Mouse (Mus musculus) thymus, adult 2 months (tissue): ENCODE measurements at regions not wholly inside any gene's neighbourhood (a gene's known extent, or its start where the extent isn't known, plus 50 kb on each side); places are given as distances from the start of the nearest gene placed in this dataset.

Source experiments
- DNase-seq: peaks from one replicate; pipeline ENCODE4 v3.0.0; 2021
- H3K27ac ChIP-seq: fragments of 200-500 bp; 2 replicates; pipeline ENCODE4 v1.5.1; 2012; ENCODE audit warnings: low read length, control low read depth; ENCODE audit not compliant: control insufficient read depth, insufficient read depth
- H3K27me3 ChIP-seq: fragments of 200-500 bp; 2 replicates; pipeline ENCODE4 v1.6.1; 2012; ENCODE audit warnings: mild to moderate bottlenecking, low read length, moderate library complexity, mixed read lengths; ENCODE audit not compliant: control insufficient read depth, insufficient read depth
- H3K36me3 ChIP-seq: fragments of 200-500 bp; 2 replicates; pipeline ENCODE4 v1.6.1; 2012; ENCODE audit warnings: mild to moderate bottlenecking, low read length, moderate library complexity; ENCODE audit not compliant: control insufficient read depth, insufficient read depth
- H3K4me1 ChIP-seq: fragments of 200-500 bp; replicated peaks from 2 replicates; pipeline ENCODE4 v1.6.1; 2012; ENCODE audit warnings: low read length; ENCODE audit not compliant: control insufficient read depth, insufficient read depth
- H3K4me3 ChIP-seq: fragments of 200-500 bp; 2 replicates; pipeline ENCODE4 v1.5.1; 2012; ENCODE audit warnings: mild to moderate bottlenecking, low read length, control low read depth, moderate library complexity; ENCODE audit not compliant: control insufficient read depth, insufficient read depth
- CTCF ChIP-seq: fragments of 200-500 bp; IDR thresholded peaks from 2 replicates; pipeline ENCODE4 v1.5.1; 2012; ENCODE audit warnings: mild to moderate bottlenecking, control low read depth, low read length, moderate library complexity, borderline replicate concordance; ENCODE audit not compliant: control insufficient read depth, poor library complexity, insufficient read depth; ENCODE audit errors: extremely low read depth
- POLR2A ChIP-seq: fragments of 200-500 bp; IDR thresholded peaks from 2 replicates; pipeline ENCODE4 v1.6.1; 2012; ENCODE audit warnings: mild to moderate bottlenecking, low read length, control low read depth, moderate library complexity; ENCODE audit not compliant: control insufficient read depth, poor library complexity, insufficient read depth; ENCODE audit errors: extremely low read depth
- WGBS: fragments of 180-500 bp; shearing (Covaris S2); methylation state at CpG from one replicate; pipeline ENCODE4 v1.1.7; 2018; 5-methylcytosine and 5-hydroxymethylcytosine counted together

DNA sequence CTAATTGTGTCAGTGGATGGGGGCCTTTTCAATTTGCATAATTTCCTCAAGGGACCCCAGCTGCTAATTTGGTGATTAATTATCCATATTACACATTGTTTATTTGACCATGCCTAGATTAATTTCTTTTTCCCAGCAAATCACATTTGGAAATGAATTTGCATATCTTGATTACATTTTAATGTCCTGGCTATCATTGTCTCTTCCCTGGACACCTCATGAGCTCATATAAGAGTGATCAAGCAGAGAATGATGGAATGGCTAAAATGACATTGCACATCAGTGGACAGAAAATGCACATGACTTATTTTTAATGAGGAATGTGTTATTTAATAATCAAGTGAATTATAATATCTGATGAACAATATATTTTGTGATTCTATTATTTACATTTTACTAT is 392.1 kb downstream of the Btg1 start:
- H3K36me3 ChIP-seq = no peaks in the 10 kb centered on the region
- H3K27ac ChIP-seq = no peak overlapping the region
- no peaks in the 10 kb centered on the region for H3K27me3 ChIP-seq
- TF ChIP-seq POLR2A (no peak), CTCF (no peak)
- no peaks in the 10 kb centered on the region for H3K4me1 ChIP-seq
- DNase-seq = no peak
- no peak overlapping the region for H3K4me3 ChIP-seq

DNA sequence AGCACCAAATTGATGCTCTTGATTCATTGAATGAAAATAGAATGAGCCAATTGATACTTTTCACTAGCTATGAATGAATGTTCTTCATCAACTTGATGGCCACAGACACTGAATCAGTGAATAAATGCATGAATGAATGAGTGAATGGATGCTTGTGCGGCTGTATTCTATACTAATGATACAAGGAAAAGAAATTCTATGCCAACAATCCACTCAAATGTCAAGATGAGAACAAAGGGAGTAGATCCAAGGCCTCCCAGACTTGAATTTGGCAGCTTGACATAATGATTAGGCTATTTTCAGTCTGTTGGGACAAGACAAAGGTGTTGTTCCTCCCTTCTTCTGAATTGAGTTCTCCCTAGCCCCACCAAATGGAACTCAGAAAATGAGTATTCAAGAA is 393.1 kb downstream of the Btg1 start:
- Histone ChIP-seq H3K27ac (no peak overlapping the region), H3K36me3 (no peaks in the 10 kb centered on the region), H3K4me3 (no peak overlapping the region), H3K4me1 (no peaks in the 10 kb centered on the region), H3K27me3 (no peaks in the 10 kb centered on the region)
- TF ChIP-seq POLR2A (no peak), CTCF (no peak)
- WGBS = 88% methylated on average over 1 of the region's 1 CpGs
- DNase-seq = no peak

DNA sequence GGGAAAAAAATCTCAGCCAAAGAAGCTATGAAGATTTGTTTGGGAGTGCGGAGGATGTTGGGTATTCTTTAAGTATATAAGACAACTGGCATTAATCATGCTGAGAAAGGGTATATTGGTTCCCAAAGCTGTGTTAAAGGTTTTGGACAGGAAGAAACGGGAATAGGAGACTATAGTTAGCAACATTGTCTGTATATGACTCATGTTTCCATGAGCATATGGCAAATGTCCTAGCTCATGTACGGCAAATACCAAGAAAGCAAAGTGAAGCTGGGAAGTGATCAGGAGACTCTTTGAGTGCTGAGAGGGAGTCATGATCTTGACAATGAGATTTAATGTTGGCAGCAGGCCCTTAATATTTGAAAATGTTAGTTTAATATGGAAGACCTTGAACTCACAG is 401.8 kb downstream of the Btg1 start:
- Histone ChIP-seq H3K4me1 (no peaks in the 10 kb centered on the region), H3K4me3 (no peak overlapping the region), H3K36me3 (no peaks in the 10 kb centered on the region), H3K27me3 (no peaks in the 10 kb centered on the region), H3K27ac (no peak overlapping the region)
- no peak for DNase-seq
- TF ChIP-seq CTCF (no peak), POLR2A (no peak)
- WGBS = 83% methylated on average over 3 of the region's 3 CpGs

DNA sequence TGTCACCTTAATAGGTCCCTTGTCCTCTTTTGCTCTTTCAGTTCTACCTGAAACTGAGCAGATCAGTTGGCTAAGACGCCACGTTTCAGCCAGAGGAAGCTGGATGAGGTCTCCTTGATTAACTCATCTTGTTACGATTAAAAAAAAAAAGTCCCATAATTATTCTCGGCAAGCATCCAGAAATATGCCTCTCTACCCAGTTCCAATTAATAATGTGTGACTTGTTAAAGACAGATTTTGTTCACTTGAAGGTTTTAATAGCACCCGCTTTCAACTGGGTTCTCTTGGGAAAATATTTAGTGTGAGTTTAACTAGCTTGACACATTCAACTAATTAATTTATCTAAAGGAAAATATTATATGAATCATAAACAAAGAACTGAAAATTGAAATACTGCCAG is 412.0 kb downstream of the Btg1 start:
- no peak overlapping the region for H3K4me3 ChIP-seq
- H3K4me1 ChIP-seq = no peaks in the 10 kb centered on the region
- TF ChIP-seq POLR2A = no peak
- no peak for TF ChIP-seq CTCF
- H3K27me3 ChIP-seq = no peaks in the 10 kb centered on the region
- no peak for DNase-seq
- H3K36me3 ChIP-seq = no peaks in the 10 kb centered on the region
- H3K27ac ChIP-seq = no peak overlapping the region
- WGBS = 96% methylated on average over 5 of the region's 5 CpGs

DNA sequence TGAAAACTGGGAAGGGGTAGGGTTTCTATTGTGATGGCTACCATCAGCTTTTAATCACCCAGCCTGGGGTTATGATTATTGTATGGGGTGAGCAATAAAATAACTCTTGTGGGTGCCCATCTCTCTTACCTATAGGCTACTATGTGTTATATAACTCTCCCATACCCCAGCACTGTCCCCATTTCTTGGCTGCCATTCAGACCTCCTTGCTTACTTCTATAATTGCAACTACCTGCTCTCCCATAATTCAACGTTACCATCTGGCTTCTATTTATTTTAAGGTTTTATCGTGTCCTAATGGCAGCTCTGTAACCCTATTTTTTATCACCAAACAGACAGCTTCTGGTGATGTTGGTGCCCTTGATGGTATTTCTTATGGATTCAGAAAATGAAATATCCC is 414.2 kb downstream of the Btg1 start:
- Histone ChIP-seq H3K27me3 (no peaks in the 10 kb centered on the region), H3K4me3 (no peak overlapping the region), H3K36me3 (no peaks in the 10 kb centered on the region), H3K4me1 (no peaks in the 10 kb centered on the region), H3K27ac (no peak overlapping the region)
- WGBS = 95% methylated on average over 2 of the region's 2 CpGs
- DNase-seq = no peak
- TF ChIP-seq POLR2A (no peak), CTCF (no peak)

DNA sequence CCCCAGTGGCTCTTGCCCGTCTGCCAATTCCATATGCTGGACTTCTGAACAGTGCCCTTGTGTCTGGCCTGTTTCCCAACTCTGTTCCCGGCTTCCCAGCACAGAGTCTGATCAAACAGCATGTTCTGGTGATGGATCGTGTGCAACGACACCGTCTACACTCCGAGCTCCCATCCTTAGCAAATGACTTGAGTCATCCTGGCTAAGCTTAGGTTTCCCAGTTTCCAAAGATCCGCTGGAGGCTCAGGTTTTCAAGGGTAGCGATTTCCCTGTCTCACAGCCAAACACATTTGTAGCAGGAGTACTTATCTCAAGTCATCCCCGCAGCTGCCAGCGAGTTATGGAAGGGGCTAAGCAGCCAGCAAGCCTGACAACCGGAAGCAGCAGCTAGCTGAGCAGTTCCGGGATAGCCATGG is 418.6 kb downstream of the Btg1 start:
- no peaks in the 10 kb centered on the region for H3K36me3 ChIP-seq
- 80% methylated on average over 12 of the region's 12 CpGs for WGBS
- H3K27me3 ChIP-seq = no peaks in the 10 kb centered on the region
- H3K27ac ChIP-seq = no peak overlapping the region
- no peak for TF ChIP-seq POLR2A
- H3K4me3 ChIP-seq = no peak overlapping the region
- H3K4me1 ChIP-seq = no peaks in the 10 kb centered on the region
- DNase-seq = no peak

DNA sequence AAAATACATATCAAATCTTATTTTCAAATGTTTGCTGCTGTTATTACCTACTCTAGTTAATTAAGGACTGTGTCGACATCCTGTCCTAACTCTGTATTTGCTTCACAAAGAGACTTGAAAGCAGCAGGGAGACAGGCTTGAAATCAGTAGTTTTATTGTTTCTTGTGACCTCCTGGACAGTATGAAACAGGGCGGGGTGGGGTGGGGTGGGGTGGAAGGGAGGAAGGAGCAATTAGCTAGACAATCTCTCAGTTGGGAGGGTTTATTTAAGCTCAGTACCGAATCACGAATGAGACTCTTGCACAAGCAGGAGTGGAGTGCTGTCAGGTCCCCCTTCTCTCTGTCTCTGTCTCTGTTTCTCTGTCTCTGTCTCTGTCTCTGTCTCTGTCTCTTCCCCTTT is 421.2 kb downstream of the Btg1 start:
- H3K27me3 ChIP-seq = no peaks in the 10 kb centered on the region
- H3K36me3 ChIP-seq = no peaks in the 10 kb centered on the region
- H3K4me1 ChIP-seq = no peaks in the 10 kb centered on the region
- DNase-seq = no peak
- no peak overlapping the region for H3K4me3 ChIP-seq
- WGBS = 87% methylated on average over 4 of the region's 4 CpGs
- no peak overlapping the region for H3K27ac ChIP-seq
- TF ChIP-seq CTCF (no peak), POLR2A (no peak)

DNA sequence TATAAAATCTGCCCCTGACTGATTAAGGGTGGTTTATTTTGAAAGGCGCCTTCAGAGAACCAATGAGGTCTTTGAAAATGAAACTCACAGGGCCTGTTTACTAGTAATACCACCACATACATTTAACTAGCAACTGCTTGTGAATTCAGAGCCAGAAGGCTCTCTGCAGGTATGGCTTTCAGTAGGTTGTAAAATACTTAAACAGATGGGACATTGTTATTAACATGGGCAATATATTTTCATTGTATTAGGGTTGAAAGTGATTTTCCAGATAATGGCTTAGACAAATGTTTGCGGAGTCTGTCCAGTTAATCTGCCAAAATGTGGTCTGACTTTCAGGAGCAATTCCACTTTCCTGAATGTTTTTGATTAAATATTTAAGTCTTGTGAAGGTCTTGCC is 430.8 kb downstream of the Btg1 start:
- Histone ChIP-seq H3K27me3 (no peaks in the 10 kb centered on the region), H3K4me3 (no peak overlapping the region), H3K27ac (no peak overlapping the region), H3K4me1 (no peaks in the 10 kb centered on the region), H3K36me3 (no peaks in the 10 kb centered on the region)
- no peak for DNase-seq
- TF ChIP-seq POLR2A (no peak), CTCF (no peak)
- WGBS = 99% methylated on average over 2 of the region's 2 CpGs
